Mouse (Mus musculus) forebrain, embryonic 15.5 days (tissue): ENCODE measurements around the gene Ptpn3. TPM values are rescaled to one million over a fixed set of nuclear protein-coding genes. Genes with fewer than 3 reads are reported as not detected.

Experiments
- ATAC-seq: fragments of 200-750 bp; cut with Nextera tagmentation; replicated peaks from 2 replicates; pipeline ENCODE4 v1.8.0; 2017; ENCODE audit warnings: mild to moderate bottlenecking, moderate TSS enrichment, moderate library complexity
- H3K27ac ChIP-seq: fragments of 300-500 bp; sonication (generic); replicated peaks from 2 replicates; pipeline ENCODE4 v1.5.1; 2015; ENCODE audit warnings: mild to moderate bottlenecking, inconsistent platforms
- H3K27me3 ChIP-seq: fragments of 300-500 bp; sonication (generic); 2 replicates; pipeline ENCODE4 v1.6.1; 2015; ENCODE audit warnings: inconsistent platforms
- H3K36me3 ChIP-seq: fragments of 300-500 bp; sonication (generic); 2 replicates; pipeline ENCODE4 v1.6.1; 2015; ENCODE audit warnings: mild to moderate bottlenecking, inconsistent platforms
- H3K4me1 ChIP-seq: fragments of 300-500 bp; sonication (generic); 2 replicates; pipeline ENCODE4 v1.6.1; 2015; ENCODE audit warnings: inconsistent platforms
- H3K4me2 ChIP-seq: fragments of 300-500 bp; sonication (generic); replicated peaks from 2 replicates; pipeline ENCODE4 v1.6.1; 2015; ENCODE audit warnings: mild to moderate bottlenecking, inconsistent platforms
- H3K4me3 ChIP-seq: fragments of 300-500 bp; sonication (generic); 2 replicates; pipeline ENCODE4 v1.5.1; 2015; ENCODE audit warnings: mild to moderate bottlenecking, inconsistent platforms
- H3K9ac ChIP-seq: fragments of 300-500 bp; sonication (generic); replicated peaks from 2 replicates; pipeline ENCODE4 v1.6.1; 2015; ENCODE audit warnings: mild to moderate bottlenecking, inconsistent platforms
- H3K9me3 ChIP-seq: fragments of 300-500 bp; sonication (generic); 2 replicates; pipeline ENCODE4 v1.6.1; 2016; ENCODE audit warnings: inconsistent platforms
- WGBS: fragments of 180-500 bp; shearing (Covaris S2); methylation state at CpG from one replicate; pipeline ENCODE4 v1.1.7; 2015; ENCODE audit warnings: mixed read lengths; 5-methylcytosine and 5-hydroxymethylcytosine counted together
- polyA plus RNA-seq: library from polyadenylated mRNA; unstranded; fragments of >200 nt; fragmentation: Nextera tagmentation; extraction: Ambion mirVana; gene quantifications from 2 replicates; pipeline ENCODE4 v1.2.1, GENCODE M21; 2015

Ptpn3 gene
- polyA plus RNA-seq, 1 experiment from 2014 or later: 1.3 TPM

- no peaks in the 10 kb centered on the region for H3K27me3 ChIP-seq
- no peak overlapping the region for H3K4me3 ChIP-seq
- H3K27ac ChIP-seq: no peak overlapping the region
- H3K36me3 ChIP-seq: no peaks in the 10 kb centered on the region
- ATAC-seq: peak; percentile 46
- 0 out of 2 replicates have a peak overlapping the region, but pooled peaks have one; percentile 17 for H3K4me2 ChIP-seq
- H3K9me3 ChIP-seq: no peaks in the 10 kb centered on the region
- 40% methylated on average over 8 of the region's 8 CpGs for WGBS
- peaks cover 11% of the 10 kb centered on the region for H3K4me1 ChIP-seq
- no peak overlapping the region for H3K9ac ChIP-seq
Observed at GRCm38 (mm10) chr4:57153838-57154237, 147.8 kb downstream of the Ptpn3 start.

DNA sequence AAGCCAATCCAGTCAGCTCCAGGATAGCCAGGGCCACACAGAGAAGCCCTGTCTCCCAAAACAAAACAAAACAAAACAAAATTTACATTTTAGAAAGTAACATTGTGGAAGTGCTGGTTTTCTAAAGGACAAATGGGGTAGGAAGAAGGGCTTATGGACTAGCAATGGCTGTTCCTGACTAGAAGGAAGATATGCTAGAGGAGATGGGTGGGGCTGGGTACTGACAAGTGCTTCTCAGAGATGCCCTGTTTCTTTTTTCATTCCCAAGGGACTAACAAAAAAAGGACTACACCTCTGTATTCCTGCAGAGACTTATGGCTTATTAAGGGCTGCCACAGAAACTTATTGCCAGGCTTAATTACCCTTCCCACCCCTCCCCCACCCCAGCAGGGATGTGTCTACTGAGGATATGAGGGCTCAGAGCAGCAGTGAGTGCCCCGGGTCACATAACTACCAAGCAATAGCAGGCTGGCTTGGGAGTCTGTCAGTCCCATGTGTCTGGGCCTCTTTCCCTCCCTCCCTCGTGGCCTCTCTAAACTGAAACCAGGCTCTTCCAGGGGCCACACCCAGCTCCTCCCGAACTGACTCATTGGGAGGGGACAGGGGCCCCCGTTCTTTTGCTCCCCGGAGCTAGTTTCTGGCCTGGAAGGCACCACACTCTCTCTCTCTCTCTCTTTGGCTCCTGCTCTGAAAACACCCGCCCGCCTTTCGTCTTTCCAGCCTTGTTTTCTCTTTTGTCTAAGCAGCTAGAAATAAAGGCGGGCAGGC is 148.4 kb downstream of the Ptpn3 start:
- Histone ChIP-seq H3K4me3 (no peak overlapping the region), H3K4me2 (0 out of 2 replicates have a peak overlapping the region, but pooled peaks have one; percentile 17), H3K36me3 (no peaks in the 10 kb centered on the region), H3K9me3 (no peaks in the 10 kb centered on the region), H3K4me1 (peaks cover 11% of the 10 kb centered on the region), H3K9ac (no peak overlapping the region), H3K27me3 (no peaks in the 10 kb centered on the region), H3K27ac (no peak overlapping the region)
- ATAC-seq: peak; percentile 71
- 0% methylated on average over 9 of the region's 9 CpGs for WGBS

- no peaks in the 10 kb centered on the region for H3K36me3 ChIP-seq
- no peak overlapping the region for H3K4me2 ChIP-seq
- WGBS: 70% methylated on average over 3 of the region's 3 CpGs
- H3K4me3 ChIP-seq: no peak overlapping the region
- H3K27me3 ChIP-seq: peaks cover 14% of the 10 kb centered on the region; the same call in 1 of the 2 replicates
- H3K4me1 ChIP-seq: peaks cover 4% of the 10 kb centered on the region
- no peak overlapping the region for H3K9ac ChIP-seq
- no peak for ATAC-seq
- no peaks in the 10 kb centered on the region for H3K9me3 ChIP-seq
- H3K27ac ChIP-seq: no peak overlapping the region
Observed at GRCm38 (mm10) chr4:57148182-57148581, 153.5 kb downstream of the Ptpn3 start.

- H3K4me2 ChIP-seq: peak within 1 kb of the TSS; percentile 86
- H3K9me3 ChIP-seq: no peaks in the 10 kb centered on the region
- ATAC-seq: peak; percentile 92
- peak within 1 kb of the TSS; percentile 56 for H3K9ac ChIP-seq
- peaks cover 41% of the 10 kb centered on the region for H3K27me3 ChIP-seq
- peak within 1 kb of the TSS; percentile 72 for H3K4me3 ChIP-seq
- under 1% methylated on average over 91 of the region's 142 CpGs for WGBS
- peaks cover 34% of the 10 kb centered on the region for H3K4me1 ChIP-seq
- H3K27ac ChIP-seq: 0 out of 2 replicates have a peak within 1 kb of the TSS, but pooled peaks have one; percentile 11
- no peaks in the 10 kb centered on the region for H3K36me3 ChIP-seq
Observed at GRCm38 (mm10) chr4:57143026-57143937, 158.4 kb downstream of the Ptpn3 start, which contains the start of gene Epb41l4b. Gene Epb41l4b, minus strand, starts transcription at chr4:57143437.

DNA sequence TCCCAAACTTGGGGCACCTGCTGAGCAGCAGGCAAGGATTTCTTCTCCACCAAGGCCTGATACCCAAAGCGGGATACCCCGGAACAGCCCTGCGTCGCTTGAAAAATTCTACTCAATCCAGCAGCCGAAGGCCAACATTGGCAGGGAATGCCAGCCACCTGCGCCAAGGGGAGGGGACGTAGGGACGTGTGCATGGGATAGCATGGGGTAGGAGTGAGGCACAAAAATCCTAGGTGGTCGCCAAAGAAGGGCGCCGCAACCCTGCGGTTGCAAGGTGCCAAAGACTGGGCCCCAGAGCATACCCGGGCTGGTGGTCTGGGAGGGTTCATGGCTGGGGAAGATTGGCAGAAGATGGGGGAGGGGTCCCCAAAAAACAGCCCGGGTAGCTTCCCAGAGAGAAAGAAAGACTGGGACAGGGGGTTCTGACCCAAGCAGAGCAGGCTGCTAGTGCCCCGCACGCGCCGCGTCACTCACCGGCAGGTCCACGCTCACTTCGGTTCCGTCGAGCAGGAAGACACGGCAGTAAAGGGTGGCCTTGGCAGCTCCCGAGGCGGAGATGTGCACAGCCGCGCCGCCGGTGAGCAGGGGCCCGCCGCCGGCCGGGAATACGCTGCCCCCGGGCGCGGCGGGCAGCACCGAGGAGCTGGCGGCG is 159.1 kb downstream of the Ptpn3 start:
- peak overlapping the region; percentile 72 for H3K4me3 ChIP-seq
- no peaks in the 10 kb centered on the region for H3K9me3 ChIP-seq
- H3K9ac ChIP-seq: peak overlapping the region; percentile 56
- H3K27ac ChIP-seq: no peak overlapping the region
- H3K4me1 ChIP-seq: peaks cover 34% of the 10 kb centered on the region
- H3K27me3 ChIP-seq: peaks cover 41% of the 10 kb centered on the region
- no peaks in the 10 kb centered on the region for H3K36me3 ChIP-seq
- peak; percentile 26 for ATAC-seq
- peak overlapping the region; percentile 86 for H3K4me2 ChIP-seq
- WGBS: under 1% methylated on average over 42 of the region's 43 CpGs

GRCm38 (mm10) chr4:57141908-57142361 is 159.7 kb downstream of the Ptpn3 start:
- H3K27ac ChIP-seq: no peak overlapping the region
- H3K4me1 ChIP-seq: peaks cover 34% of the 10 kb centered on the region
- H3K36me3 ChIP-seq: no peaks in the 10 kb centered on the region
- H3K9ac ChIP-seq: peak overlapping the region; percentile 3; the same call in 1 of the 2 replicates
- ATAC-seq: 0 out of 2 replicates have a peak, but pooled peaks have one; percentile 15
- H3K9me3 ChIP-seq: no peaks in the 10 kb centered on the region
- H3K4me3 ChIP-seq: peak overlapping the region; percentile 72
- 3% methylated on average over 26 of the region's 26 CpGs for WGBS
- H3K27me3 ChIP-seq: peaks cover 41% of the 10 kb centered on the region
- peak overlapping the region; percentile 86 for H3K4me2 ChIP-seq

GRCm38 (mm10) chr4:57140992-57141717 is 160.5 kb downstream of the Ptpn3 start:
- Histone ChIP-seq H3K27me3 (peaks cover 41% of the 10 kb centered on the region), H3K9ac (0 out of 2 replicates have a peak overlapping the region, but pooled peaks have one; percentile 3)

More at GRCm38 (mm10) chr4:57140992-57141717, 160.5 kb downstream of the Ptpn3 start:
- H3K27ac ChIP-seq: no peak overlapping the region
- H3K4me2 ChIP-seq: peak overlapping the region; percentile 86
- H3K4me1 ChIP-seq: peaks cover 34% of the 10 kb centered on the region
- ATAC-seq: no peak
- H3K9me3 ChIP-seq: no peaks in the 10 kb centered on the region
- 18% methylated on average over 15 of the region's 15 CpGs for WGBS
- no peaks in the 10 kb centered on the region for H3K36me3 ChIP-seq
- H3K4me3 ChIP-seq: peak overlapping the region; percentile 72

Other genes with a start within 250 kb of the Ptpn3 start
- 0.69 and 0.77 TPM in 2 replicates for gene Epb41l4b, start 158.4 kb downstream of the Ptpn3 start, polyA plus RNA-seq
- gene Palm2, start 132.4 kb upstream of the Ptpn3 start, polyA plus RNA-seq: 5.8 and 6.5 TPM in 2 replicates